In the genomic region with DNA sequence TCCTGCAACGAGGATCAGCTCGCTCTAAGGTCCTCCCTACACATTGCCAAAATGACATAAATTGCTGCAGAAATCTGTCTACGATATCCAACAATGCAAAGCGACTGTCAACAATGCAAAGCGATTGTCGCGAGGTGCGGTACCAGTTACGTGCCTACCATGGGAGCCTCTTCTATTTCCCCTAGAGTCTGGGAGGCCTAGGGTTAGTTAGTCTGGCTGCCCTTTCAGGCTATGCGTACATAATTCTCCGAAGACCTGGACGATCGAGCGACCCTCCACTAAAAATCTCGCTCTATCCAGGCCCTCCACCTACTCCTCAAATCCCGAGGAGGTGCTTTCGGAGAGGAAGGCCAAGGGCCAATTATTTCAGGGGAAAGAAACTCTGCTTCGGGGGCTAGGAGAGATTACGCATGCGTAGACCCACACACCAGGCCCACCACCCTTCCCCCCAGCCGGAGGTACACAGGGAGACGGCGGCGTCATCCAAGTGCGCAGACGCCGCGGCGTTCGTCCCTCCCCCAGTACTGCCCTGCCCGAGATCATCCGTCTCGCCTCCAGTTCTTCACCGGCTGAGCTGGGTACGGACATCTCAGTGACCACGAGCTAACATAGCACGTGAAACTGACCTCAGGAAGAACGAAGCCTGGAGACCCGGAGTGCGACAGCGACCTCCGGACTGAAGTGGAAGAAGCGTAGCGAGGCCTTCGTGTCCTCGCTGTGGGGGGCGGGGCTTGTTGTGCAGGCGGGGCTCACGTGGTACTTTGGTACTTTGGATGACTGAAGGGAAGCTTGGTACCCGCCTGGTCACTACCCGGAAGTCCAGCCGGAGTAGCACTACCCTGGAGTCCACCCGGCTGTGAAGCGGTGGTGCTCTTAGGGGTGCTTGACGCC, we compare ENCODE assay signal across 8 mouse cellular contexts. TPM values are rescaled to one million over a fixed set of nuclear protein-coding genes. Genes with fewer than 3 reads are reported as not detected.
DNase-seq lines count a peak whose midpoint lies in the region; ATAC-seq lines count a peak whose summit lies in the region.

TSS of gene Rnh1 (minus strand) at position 742 of the 891 bp plus-strand sequence.

- H3K27me3 ChIP-seq in hindbrain, embryonic 13.5 days: no peaks in the 10 kb centered on the region

- H3K9me3 ChIP-seq in hindbrain, embryonic 13.5 days: no peaks in the 10 kb centered on the region

- H3K9ac ChIP-seq in hindbrain, embryonic 13.5 days: peak within 1 kb of the TSS; percentile 76

- peak within 1 kb of the TSS; percentile 73 for H3K4me2 ChIP-seq in hindbrain, embryonic 13.5 days

- peak within 1 kb of the TSS; percentile 97 for H3K27ac ChIP-seq in hindbrain, embryonic 13.5 days

- peak; percentile 98 for ATAC-seq in hindbrain, embryonic 13.5 days (ENCODE audit: low FRiP score)

- peak; percentile 95 for DNase-seq in NIH3T3 (ENCODE audit: low read depth)
- peak; percentile 97 to 98 for DNase-seq in cerebellum, postnatal 10 days
- DNase-seq in frontal cortex, postnatal 14 days (ENCODE audit: low spot score in 2 of 2): peak; percentile 88 to 91
- peak; percentile 83 to 85 for DNase-seq in layer of hippocampus, postnatal 25 days (ENCODE audit: extremely low spot score in 1 of 2, low spot score in 1 of 2)
- DNase-seq in lung, postnatal 25 days (ENCODE audit: low spot score): peak; percentile 94
- DNase-seq in retina, embryonic 14.5 days (ENCODE audit: low spot score): peak; percentile 95
- DNase-seq in thymus, postnatal 4 days: peak; percentile 93

- WGBS in hindbrain, embryonic 13.5 days: 4% methylated on average over 55 of the region's 55 CpGs

- peak within 1 kb of the TSS; percentile 51 for H3K4me3 ChIP-seq in hindbrain, embryonic 13.5 days

- H3K4me1 ChIP-seq in hindbrain, embryonic 13.5 days (replicated peaks): peaks cover 24% of the 10 kb centered on the region

- H3K36me3 ChIP-seq in hindbrain, embryonic 13.5 days: no peaks in the 10 kb centered on the region

RNA-seq across cellular contexts. Expression of gene Rnh1, which starts in this region (rescaled TPM):
- 51.1 and 53.5 TPM in 2 replicates for polyA plus RNA-seq in hindbrain, embryonic 13.5 days (2015; fragmentation: Nextera tagmentation; extraction: Ambion mirVana)
- 10 to 100 TPM; 32.5 to 36.5 TPM for total RNA-seq in layer of hippocampus, postnatal 25 days (2021)

Comparison
In these comparisons a context has a peak if more than half of its experiments do, and no peak if none do; other contexts are left out.
1. Peak in every context shown above with its lines: DNase-seq, ATAC-seq, H3K4me3 ChIP-seq and H3K27ac ChIP-seq.